Mouse (Mus musculus) megakaryocyte, adult 5-6 weeks (primary cell): ENCODE data around the gene Heatr1. TPM values are rescaled to one million over a fixed set of nuclear protein-coding genes. Genes with fewer than 3 reads are reported as not detected.
A peak's percentile ranks its signal among the peaks of the same experiment; 100 is the strongest.
"Not testable (repeated sequence)": the region's sequence is repeated elsewhere in the genome, so short reads cannot be mapped to it uniquely, and the experiment has no call there.

Experiments
- ATAC-seq: 2 replicates; pipeline ENCODE4 v1.8.0; 2016; ENCODE audit warnings: mild to moderate bottlenecking, inconsistent platforms; ENCODE audit not compliant: poor library complexity, severe bottlenecking
- total RNA-seq, 2 experiments: library from RNA; stranded (forward) in 1 of 2; stranded (reverse) in 1 of 2; fragments of 153-499, 151-499 nt in 1 of 2; fragments of 221-1000, 200-1000 nt in 1 of 2; gene quantifications; 2 replicates each; pipeline versions ENCODE4 v1.2.3 to v1.2.4; 2015 to 2017

The Heatr1 gene
- total RNA-seq, 2 experiments from 2014 or later = 18.7 to 38.3 TPM

DNA sequence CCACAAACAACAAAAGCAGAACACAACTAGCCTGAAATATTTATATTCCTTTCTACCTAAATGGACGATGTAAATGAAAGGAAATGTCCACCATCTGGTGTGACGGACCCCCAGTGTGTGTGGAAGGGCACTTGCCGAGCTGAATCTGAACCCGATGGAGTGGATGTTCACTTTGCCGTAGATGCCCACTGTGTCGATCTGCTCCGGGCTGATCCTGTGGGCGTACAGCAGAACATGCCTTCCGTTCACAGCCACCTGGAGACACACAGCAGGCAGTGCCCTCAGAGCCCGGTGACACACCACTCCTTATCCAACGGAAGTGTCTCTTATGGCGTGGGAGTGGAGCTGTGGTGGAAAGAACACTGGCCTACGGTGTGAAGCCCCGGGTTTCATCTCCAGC, 58.3 kb downstream of the Heatr1 start:
- no peak for ATAC-seq

DNA sequence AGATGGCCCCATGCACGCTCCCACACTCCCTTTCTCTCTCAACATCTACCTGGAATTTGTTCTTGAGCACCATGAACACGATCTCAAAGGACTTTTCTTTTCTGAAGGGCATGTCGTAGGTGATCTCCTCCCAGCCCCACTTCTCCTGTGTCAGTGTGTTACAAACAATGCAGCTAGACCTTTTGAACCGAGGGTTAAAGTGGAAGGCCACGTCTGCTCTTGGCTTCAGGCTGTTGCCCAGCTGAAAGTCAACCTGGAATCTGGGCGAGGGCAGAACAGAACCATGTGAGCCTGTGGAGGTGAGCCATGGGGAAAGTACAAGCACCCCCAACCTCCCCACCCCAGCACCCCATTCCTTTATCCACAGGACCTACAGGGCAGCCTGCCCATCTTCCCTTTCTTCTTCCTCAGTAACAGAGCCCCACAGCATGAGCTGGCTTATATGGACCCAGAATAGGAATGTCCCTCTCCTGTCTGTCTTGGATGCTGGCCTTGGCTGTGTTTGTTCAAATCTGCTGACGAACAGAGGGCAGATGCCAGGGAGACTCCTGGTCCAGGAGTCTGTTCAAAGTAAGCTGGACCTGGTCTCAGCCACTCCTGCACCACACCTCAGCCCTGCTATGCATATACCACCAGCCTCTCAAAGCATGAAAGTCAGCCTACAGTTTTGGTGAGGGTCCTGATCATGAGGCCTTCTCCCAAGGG, 60.0 kb downstream of the Heatr1 start:
- ATAC-seq = no peak

DNA sequence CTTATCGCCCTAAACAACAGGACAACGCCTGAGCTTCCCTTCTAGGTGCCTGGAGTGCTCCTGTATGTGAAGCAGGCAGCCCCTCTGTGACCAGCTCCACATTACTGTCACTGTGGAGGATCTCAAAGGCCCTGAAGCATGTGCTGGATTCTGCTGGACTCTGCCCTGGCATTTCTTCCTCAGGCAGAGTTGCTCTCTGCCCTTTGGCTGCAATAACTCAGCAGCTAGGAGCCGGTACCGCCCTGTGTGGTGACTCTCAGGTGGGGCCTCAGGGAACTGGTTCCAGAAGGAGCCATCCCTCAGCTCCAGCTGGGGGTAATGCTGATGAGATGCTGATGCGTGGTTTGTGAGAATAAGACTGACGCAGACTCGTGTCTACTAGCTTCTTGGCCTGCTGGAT, 61.9 kb downstream of the Heatr1 start:
- no peak for ATAC-seq

DNA sequence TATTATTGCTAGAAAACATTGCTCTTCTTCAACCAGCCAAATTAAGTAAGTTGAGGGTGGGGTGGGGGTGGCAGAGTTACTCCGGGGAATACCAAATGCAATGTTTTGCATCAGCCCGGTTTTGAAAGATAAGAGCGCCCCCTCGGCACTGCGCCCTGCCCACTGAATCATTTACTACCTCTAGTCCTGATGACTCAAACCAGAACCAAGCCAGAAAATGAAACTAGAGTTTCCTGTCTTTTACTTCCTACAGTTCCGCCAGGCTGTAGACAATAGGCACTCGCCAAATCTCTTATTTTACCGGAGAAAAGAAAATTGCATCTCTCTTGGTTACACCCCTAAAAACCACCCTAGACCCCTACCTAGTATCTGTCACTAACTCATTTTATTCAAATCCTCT, 65.6 kb downstream of the Heatr1 start:
- peak; percentile 58 for ATAC-seq

DNA sequence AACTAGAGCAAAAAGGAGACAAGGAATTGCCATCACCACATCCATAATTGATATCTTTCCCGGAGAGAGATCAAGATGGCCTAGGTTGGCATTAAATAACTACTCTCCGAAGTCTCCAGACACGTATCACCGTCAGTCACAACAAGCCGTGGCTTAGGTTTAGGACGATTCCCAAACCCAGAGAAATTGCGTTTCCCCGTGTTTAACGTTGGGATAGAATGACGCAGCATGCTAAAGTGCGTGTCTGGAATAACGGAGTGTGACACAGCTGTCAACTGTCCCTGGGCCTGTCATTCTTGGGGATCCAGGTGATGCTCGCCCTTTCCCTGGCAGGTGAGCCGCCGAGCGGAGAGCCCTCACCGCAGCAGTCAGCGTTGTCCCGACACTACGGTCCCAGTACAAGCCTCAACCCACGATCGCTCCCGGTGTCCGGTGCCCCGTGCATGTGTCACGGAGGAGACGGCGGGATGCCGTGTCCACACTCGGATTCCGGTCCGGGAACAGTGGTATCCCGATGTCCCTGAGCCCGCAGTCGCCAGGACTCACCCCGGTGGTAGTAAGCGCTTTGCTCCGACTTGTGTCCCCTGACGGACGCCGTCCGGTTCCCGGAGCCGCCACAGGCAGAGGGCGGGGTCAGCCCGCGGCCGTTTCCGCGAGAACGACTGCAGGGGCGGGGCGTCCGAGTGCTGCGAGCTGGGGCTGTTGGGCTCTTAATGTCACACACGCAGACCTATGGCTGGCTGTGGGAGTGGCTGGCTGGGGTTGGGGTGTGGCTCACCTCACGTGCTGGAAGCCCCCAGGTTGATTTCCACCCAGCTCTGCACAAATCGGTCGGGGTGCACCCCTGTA, 66.3 kb downstream of the Heatr1 start:
- peak; percentile 94 for ATAC-seq

DNA sequence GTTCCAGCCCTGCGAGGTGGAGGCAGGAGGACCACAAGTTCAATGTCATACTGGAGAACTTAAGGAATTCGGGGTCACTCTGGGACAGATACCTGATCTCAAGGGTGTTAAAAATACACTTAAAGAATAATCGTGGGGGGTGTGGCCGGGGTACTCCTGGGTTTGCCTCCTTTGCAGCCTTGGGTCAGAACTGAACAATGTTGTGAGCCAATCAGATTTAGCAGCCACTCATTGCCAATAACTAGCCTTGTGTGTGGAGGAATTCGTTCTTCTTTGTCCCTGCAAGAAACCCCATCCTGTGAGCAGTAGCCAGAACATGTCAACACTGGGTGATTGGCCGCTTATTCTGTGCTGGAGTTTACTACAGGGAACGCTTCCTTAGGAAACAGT, 66.9 kb downstream of the Heatr1 start:
- 0 out of 2 replicates have a peak, but pooled peaks have one; percentile 2 for ATAC-seq

DNA sequence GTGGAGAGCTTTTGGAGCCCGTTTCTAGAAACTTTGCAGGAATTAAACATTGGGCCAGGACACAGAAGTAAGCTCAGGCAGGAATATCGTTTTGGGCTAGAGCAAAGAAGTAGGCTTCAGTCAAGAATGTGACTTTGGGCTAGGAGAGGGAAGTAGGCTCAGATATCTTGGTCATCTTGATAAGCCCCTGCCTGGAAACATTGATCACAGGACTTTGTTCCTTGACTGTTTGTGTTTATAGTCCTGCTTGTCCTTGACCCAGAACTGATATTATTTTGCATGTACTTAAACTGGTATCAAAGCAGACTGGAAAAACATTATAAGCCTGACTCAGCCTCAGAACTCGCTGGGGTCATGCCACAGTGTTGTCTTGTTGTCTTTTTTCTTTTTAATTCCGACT, 67.8 kb downstream of the Heatr1 start:
- no peak for ATAC-seq

DNA sequence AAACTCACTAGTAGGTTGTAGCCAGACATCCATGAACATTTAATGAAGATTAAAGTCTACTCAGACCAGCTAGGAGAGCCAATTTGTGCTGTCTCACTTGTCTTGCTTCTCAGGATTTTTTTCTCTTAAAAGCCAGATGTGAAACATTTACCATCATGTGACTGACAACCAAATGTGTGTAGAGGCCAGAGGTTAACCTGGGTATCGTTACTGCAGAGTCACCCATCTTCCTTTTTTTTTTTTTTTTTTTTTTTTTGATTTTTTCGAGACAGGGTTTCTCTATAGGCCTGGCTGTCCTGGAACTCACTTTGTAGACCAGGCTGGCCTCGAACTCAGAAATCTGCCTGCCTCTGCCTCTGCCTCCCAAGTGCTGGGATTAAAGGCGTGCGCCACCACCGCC, 69.3 kb downstream of the Heatr1 start:
- not testable (repeated sequence) for ATAC-seq

DNA sequence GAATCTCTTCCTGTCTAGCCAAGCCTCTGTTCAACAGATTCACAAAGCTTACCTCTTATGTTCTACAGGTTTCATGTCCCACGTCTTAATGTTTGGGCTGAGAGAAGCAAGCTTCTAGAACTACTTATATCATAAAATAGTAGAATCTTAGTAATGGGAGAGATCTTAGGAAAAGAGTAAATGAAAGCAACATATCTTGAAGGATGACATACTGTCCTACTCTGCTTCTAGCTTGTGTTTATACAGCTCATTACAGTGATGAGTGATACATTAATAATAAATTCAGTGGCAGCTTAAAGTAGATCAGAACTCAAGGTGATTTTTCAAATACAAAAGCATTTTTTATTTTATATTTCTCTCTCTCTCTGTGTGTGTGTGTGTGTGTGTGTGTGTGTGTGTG, 70.0 kb downstream of the Heatr1 start, which contains the start of gene Lgals8:
Lgals8 (minus strand) TSS at position 101 of the 400 bp plus-strand sequence.
- no peak for ATAC-seq

DNA sequence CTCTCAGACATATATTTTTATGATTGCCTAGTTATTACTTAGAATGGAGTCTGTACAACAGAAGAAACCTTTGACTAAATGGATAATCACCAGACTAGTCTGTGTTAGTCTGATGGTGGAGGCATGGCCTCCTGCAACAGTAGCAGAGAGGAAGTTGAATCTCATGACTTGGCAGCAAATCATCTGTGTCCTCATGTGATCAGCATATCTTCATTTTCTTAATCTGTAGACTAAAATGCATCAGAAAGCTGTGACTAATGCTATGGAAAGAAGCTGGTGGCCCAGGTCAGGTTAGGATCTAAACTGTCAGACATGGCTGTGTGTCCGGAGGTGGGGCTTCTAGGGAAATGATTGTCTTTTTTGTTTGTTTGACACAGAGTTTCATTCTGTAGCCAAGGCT, 73.7 kb downstream of the Heatr1 start:
- peak; percentile 96 for ATAC-seq

DNA sequence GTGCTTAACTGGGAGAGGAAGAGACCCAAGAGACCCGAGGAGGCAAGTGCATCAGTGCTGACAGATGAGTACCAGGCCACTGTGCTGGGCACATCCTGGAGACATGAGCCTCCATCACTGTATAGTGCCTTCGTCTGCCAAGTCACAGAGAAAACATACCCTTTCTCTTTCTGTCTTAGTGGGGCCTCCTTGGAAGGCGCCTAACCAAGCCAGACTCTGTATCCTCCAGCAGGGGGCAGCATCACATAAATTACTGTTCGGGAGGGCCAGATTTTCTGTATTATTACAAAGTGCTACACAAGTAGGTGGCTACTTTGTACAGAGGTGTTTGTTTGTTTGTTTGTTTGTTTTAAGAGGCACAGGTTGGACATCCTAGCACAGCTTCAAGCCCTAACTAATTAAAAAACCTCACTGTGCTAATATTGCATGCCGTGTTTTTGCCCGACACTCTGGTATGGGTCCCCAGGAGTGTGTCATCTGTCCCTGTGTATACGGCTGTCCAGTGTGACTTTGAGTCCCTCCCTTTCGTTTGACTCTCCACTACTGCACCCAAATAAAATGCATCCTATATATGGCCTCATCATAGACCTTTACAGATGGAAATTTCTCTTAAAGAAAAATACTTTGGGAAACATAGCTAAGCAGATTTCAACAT, 79.0 kb downstream of the Heatr1 start:
- peak; percentile 86 for ATAC-seq

DNA sequence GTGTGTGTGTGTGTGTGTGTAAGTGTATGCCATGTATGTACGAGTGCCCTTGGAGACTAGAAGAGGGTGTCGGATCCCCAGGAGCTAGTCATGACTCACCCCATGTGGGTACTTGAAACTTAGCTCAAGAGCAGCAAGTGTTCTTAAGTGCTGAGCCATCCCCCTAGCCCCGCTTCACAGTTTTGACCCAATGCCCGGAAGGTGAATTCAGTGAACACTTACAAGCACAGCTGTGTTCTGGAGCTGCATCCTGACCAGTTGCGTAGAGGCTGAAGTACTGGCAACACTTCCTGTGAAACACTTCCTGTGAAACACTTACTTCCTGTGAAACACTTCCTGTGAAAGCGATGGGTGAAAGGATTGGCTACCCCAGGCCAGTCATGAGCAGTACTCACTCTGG, 80.4 kb downstream of the Heatr1 start:
- ATAC-seq = peak; percentile 70

DNA sequence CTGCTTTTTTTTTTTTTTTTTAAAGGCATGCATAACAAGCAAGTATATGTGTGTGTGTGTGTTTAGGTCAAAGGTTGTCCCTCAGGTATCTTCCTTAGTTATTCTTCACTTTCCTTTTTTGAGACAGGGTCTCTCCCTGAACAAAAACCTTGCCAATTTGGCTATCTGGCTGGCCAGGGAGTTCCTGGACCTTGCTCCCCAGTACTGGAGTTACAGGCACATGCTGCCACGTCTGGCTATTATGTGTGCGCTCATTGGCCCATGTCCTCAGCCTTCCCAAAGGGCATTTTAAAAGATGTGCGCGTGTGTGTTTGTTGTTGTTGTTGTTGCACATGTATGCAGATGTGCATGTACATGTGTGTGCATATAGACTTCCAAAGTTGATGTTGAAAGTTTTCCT, 82.1 kb downstream of the Heatr1 start:
- ATAC-seq = no peak

DNA sequence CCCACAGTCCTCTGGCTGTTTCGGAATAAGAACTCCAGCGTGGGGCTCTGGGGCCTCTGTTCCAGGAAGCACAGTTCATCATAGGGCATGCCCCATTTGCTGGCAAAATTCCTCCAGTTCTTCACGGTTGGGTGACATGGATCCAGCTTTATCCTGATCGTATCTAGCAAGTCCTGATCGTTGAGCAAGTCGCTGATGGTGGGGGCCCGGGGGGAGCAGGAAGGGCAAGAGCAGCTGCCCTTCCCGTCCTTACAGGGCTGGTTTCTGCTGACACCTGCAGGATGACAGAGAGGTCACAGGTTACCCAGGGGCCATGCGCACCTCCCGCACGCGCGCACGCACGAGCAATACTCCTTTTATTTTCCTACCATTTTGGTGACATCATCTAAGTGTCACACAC, 83.5 kb downstream of the Heatr1 start:
- ATAC-seq = no peak

DNA sequence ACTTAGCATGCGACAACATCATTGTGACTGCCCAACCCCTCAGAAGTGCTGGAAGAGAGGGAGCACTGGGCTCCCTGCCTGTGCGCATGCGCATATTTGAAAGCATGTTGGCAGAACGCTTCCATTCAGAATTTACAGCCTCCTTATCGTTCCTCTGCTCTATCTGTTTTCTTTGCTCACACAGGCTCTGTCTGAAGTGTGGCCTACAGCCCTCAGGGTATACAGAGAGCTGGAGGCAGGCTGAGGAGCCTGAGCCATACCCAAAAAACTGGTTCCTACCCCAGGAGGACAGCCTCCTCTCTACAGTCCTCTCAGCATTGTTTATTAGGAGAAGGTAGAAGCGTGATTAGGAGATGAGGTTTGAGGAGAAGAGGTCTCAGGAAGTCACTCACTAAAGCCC, 85.0 kb downstream of the Heatr1 start:
- ATAC-seq = no peak

DNA sequence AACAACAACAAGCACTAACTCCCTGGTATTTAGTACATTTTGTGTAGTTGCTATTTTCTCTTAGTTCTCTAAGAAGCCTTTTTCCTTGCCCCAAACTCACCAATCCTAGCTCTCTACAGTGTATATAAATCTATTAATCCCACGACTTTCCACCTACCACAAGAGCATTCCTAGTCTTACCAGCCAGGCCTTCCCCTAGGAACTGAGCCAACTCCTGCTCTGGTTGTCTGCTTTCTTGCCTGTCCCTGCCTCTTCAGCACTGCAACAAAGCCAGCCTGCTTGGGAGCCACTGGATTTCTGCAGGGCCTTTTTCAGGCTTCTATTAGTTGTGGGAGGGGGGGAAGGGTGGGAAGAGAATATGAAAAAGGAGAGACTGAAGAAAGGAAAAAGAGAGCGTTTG, 90.4 kb downstream of the Heatr1 start:
- ATAC-seq = no peak

DNA sequence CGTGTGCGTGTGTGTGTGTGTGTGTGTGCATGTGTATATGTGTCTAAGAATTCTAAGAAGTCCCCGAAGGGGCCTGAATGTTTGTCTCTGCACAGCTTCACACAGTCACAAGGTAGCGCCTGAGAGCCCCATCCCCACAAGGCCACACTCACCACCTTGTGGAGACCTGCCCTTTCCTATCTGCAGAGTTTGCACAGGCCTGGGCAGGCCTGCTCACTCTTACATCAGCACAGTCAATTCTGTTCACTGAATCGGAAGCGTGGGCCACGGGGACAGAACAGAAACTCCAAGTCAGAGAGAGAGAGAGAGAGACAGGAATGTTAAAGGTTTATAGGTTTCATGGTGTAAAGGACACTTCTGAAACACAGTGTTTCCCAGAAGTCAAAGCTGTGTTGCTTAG, 90.8 kb downstream of the Heatr1 start:
- no peak for ATAC-seq

Other genes with a start within 250 kb of the Heatr1 start
- gene Mtr, start 136.9 kb upstream of the Heatr1 start, total RNA-seq (2015) = 8.5 and 8.7 TPM in 2 replicates
- 14.4 and 14.8 TPM in 2 replicates for gene Mtr, start 136.9 kb upstream of the Heatr1 start, total RNA-seq (2017)
- gene Actn2, start 54.3 kb upstream of the Heatr1 start, total RNA-seq (2015) = 0.78 TPM in 1 of 2 replicates, not detected in the other
- 0.11 TPM in 1 of 2 replicates, not detected in the other for gene Actn2, start 54.3 kb upstream of the Heatr1 start, total RNA-seq (2017)
- gene Lgals8, start 69.9 kb downstream of the Heatr1 start, total RNA-seq (2015) = 37.5 and 47.8 TPM in 2 replicates
- gene Lgals8, start 69.9 kb downstream of the Heatr1 start, total RNA-seq (2017) = 59.7 and 64.4 TPM in 2 replicates
- gene Edaradd, start 125.4 kb downstream of the Heatr1 start, total RNA-seq (2015) = 0.11 TPM in 1 of 2 replicates, not detected in the other
- 0.24 and 0.29 TPM in 2 replicates for gene Edaradd, start 125.4 kb downstream of the Heatr1 start, total RNA-seq (2017)
- 29.1 and 29.4 TPM in 2 replicates for gene Ero1lb, start 170.8 kb downstream of the Heatr1 start, total RNA-seq (2015)
- gene Ero1lb, start 170.8 kb downstream of the Heatr1 start, total RNA-seq (2017) = 17.0 and 20.7 TPM in 2 replicates